ENCODE assay signal across 17 mouse cellular contexts in the genomic region with DNA sequence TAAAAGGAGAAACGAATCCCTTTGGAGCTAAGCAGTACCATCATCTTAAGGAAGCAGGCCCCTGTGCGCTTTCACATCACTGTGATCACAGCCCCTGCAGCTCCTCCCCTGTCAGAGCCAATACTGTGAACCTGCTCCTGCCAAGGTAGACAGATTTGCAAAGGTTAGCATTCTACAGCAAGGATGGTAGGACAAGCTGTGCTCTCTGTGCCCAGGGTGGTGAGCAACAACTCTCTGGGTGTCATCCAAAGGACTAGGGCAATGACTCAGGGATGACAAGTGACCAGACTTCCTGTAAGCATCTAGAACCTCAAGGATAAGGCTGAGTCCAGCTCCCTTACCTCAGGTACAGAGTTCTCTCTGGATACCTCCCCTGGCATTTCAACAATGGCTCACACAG.
DNase-seq lines count a peak whose midpoint lies in the region.
"Had no signal": no experiment of that assay in that cellular context is flagged by ENCODE, and none has a peak within 500 bp of the region (broad histone marks: within the 10 kb centered on the region; RNA-seq: fewer than 3 reads in every experiment).

No protein-coding gene starts in this region.

- peak; percentile 20 to 38 for DNase-seq in cerebellum, postnatal 25 days
- DNase-seq in cerebellum, adult 11 months = no peak
- peak; percentile 15 for DNase-seq in kidney, adult 18-20 months
- DNase-seq in kidney, postnatal 10 days = no peak
- DNase-seq in kidney, adult 9 months = peak; percentile 56
- DNase-seq in kidney, postnatal 14 days = no peak
- DNase-seq in 3134 (ENCODE audit: extremely low read depth, insufficient read length, low spot score) = peak; percentile 27
- no peak for DNase-seq in frontal cortex, postnatal 14 days (ENCODE audit: low spot score in 2 of 2)
- DNase-seq: adrenal gland, postnatal 10 days; cerebellum, adult 11-12 months; cerebellum, adult 8-10 months; cerebellum, postnatal 10 days; gastrocnemius, adult 2 months; gastrocnemius, postnatal 14 days; heart, adult 18-20 months; heart, postnatal 10 days; heart, postnatal 4 days had no signal

Comparison
In these comparisons a context has a peak if more than half of its experiments do, and no peak if none do; other contexts are left out.
1. DNase-seq: peak in cerebellum, postnatal 25 days (2 of 2), kidney, adult 18-20 months (single experiment), kidney, adult 9 months (single experiment) and 3134 (single experiment); none in cerebellum, adult 11 months (single experiment), kidney, postnatal 10 days (single experiment), kidney, postnatal 14 days (single experiment) and frontal cortex, postnatal 14 days (0 of 2).